Mouse (Mus musculus) frontal cortex, postnatal 25 days (tissue): ENCODE results near the gene Tmem211.

Experiments used
- DNase-seq, 2 experiments: peaks; one replicate each; pipeline ENCODE4 v3.0.0; 2022; ENCODE audit warnings: low spot score in 2 of 2

Tmem211 gene

GRCm38 (mm10) chr5:113271207-113271811 lies 44.6 kb downstream of the Tmem211 start:
- DNase-seq = peak in 1 of 2 experiments; percentile 45

- no peak for DNase-seq
Observed at GRCm38 (mm10) chr5:113275839-113276238, 49.1 kb downstream of the Tmem211 start.

GRCm38 (mm10) chr5:113280138-113280856 lies 53.6 kb downstream of the Tmem211 start:
- DNase-seq = no peak

GRCm38 (mm10) chr5:113281557-113281956 lies 54.8 kb downstream of the Tmem211 start:
- DNase-seq = no peak

GRCm38 (mm10) chr5:113283726-113284125 lies 57.0 kb downstream of the Tmem211 start:
- no peak for DNase-seq

GRCm38 (mm10) chr5:113285541-113285940 lies 58.8 kb downstream of the Tmem211 start:
- DNase-seq = no peak

- DNase-seq = no peak
Observed at GRCm38 (mm10) chr5:113286048-113286447, 59.3 kb downstream of the Tmem211 start.

- peak; percentile 70 to 75 for DNase-seq
Observed at GRCm38 (mm10) chr5:113286591-113287520, 60.1 kb downstream of the Tmem211 start.

- no peak for DNase-seq
Observed at GRCm38 (mm10) chr5:113287762-113288161, 61.1 kb downstream of the Tmem211 start.

GRCm38 (mm10) chr5:113288490-113288889 lies 61.8 kb downstream of the Tmem211 start:
- no peak for DNase-seq
